Mouse (Mus musculus) adrenal gland, postnatal 36 days (tissue): ENCODE measurements around the gene Tcl1b2. TPM values are rescaled to one million over a fixed set of nuclear protein-coding genes. Genes with fewer than 3 reads are reported as not detected.
"Not testable (repeated sequence)": the region's sequence is repeated elsewhere in the genome, so short reads cannot be mapped to it uniquely, and the experiment has no call there.

Experiments
- DNase-seq, 2 experiments: peaks; one replicate each; pipeline ENCODE4 v3.0.0; 2021; ENCODE audit warnings: mixed read lengths in 1 of 2
- long read RNA-seq, 2 experiments: library from polyadenylated mRNA; stranded (forward); transcript quantifications; one replicate each; pipeline ENCODE4 v2.0.0; 2021; ENCODE audit warnings: borderline sequencing depth in 2 of 2
- total RNA-seq, 2 experiments: library from RNA; stranded (reverse); gene quantifications; 2 replicates each; pipeline ENCODE4 v1.2.3; 2021

The Tcl1b2 gene
- total RNA-seq = not detected
- long read RNA-seq, experiment 1 = 0 reads
- long read RNA-seq, experiment 2 = 0 reads

- no peak for DNase-seq
Measured at GRCm38 (mm10) chr12:105145714-105146113, at the start of gene Tcl1b2. Tcl1b2 (plus strand) TSS chr12:105146014.

- DNase-seq = peak; percentile 20 to 27
Measured at GRCm38 (mm10) chr12:105099466-105100044, 46.3 kb upstream of the Tcl1b2 start.

GRCm38 (mm10) chr12:105102901-105103300 is 42.9 kb upstream of the Tcl1b2 start:
- no peak for DNase-seq

GRCm38 (mm10) chr12:105104036-105104435 is 41.8 kb upstream of the Tcl1b2 start:
- DNase-seq = peak; percentile 86 to 89

- no peak for DNase-seq
Measured at GRCm38 (mm10) chr12:105105326-105105725, 40.5 kb upstream of the Tcl1b2 start.

- no peak for DNase-seq
Measured at GRCm38 (mm10) chr12:105108856-105109255, 37.0 kb upstream of the Tcl1b2 start.

- peak in 1 of 2 experiments; percentile 8 for DNase-seq
Measured at GRCm38 (mm10) chr12:105109406-105109805, 36.4 kb upstream of the Tcl1b2 start.

GRCm38 (mm10) chr12:105109812-105110211 is 36.0 kb upstream of the Tcl1b2 start:
- peak; percentile 15 to 33 for DNase-seq

GRCm38 (mm10) chr12:105112321-105112988 is 33.4 kb upstream of the Tcl1b2 start:
- peak; percentile 38 to 64 for DNase-seq

- DNase-seq = no peak
Measured at GRCm38 (mm10) chr12:105116648-105117047, 29.2 kb upstream of the Tcl1b2 start.

GRCm38 (mm10) chr12:105125362-105125761 is 20.5 kb upstream of the Tcl1b2 start:
- no peak for DNase-seq

GRCm38 (mm10) chr12:105126516-105126915 is 19.3 kb upstream of the Tcl1b2 start:
- DNase-seq = no peak

GRCm38 (mm10) chr12:105127607-105128006 is 18.2 kb upstream of the Tcl1b2 start:
- DNase-seq = no peak

- DNase-seq = not testable (repeated sequence)
Measured at GRCm38 (mm10) chr12:105129494-105130205, 16.2 kb upstream of the Tcl1b2 start.

- DNase-seq = not testable (repeated sequence)
Measured at GRCm38 (mm10) chr12:105134167-105134566, 11.6 kb upstream of the Tcl1b2 start.

- not testable (repeated sequence) for DNase-seq
Measured at GRCm38 (mm10) chr12:105134826-105135225, 11.0 kb upstream of the Tcl1b2 start.

- peak in 1 of 2 experiments; percentile 6 for DNase-seq
Measured at GRCm38 (mm10) chr12:105137729-105138128, 8.1 kb upstream of the Tcl1b2 start.

- DNase-seq = peak in 1 of 2 experiments; percentile 9
Measured at GRCm38 (mm10) chr12:105143096-105143495, 2.7 kb upstream of the Tcl1b2 start.

GRCm38 (mm10) chr12:105144928-105145327 is 886 bp upstream of the Tcl1b2 start:
- not testable (repeated sequence) for DNase-seq

- not testable (repeated sequence) for DNase-seq
Measured at GRCm38 (mm10) chr12:105155286-105155685, 9.5 kb downstream of the Tcl1b2 start.

GRCm38 (mm10) chr12:105158842-105159241 is 13.0 kb downstream of the Tcl1b2 start:
- no peak for DNase-seq

- no peak for DNase-seq
Measured at GRCm38 (mm10) chr12:105159390-105159789, 13.6 kb downstream of the Tcl1b2 start, which contains the start of gene Tcl1b1. Tcl1b1 (plus strand) TSS chr12:105159690.

GRCm38 (mm10) chr12:105166734-105167133 is 20.9 kb downstream of the Tcl1b2 start:
- DNase-seq = no peak
